Mouse (Mus musculus) neural tube, postnatal 0 days (tissue): ENCODE results near the gene Park7. TPM values are rescaled to one million over a fixed set of nuclear protein-coding genes. Genes with fewer than 3 reads are reported as not detected.

ENCODE experiments used
- polyA plus RNA-seq: library from polyadenylated mRNA; unstranded; fragments of >200 nt; fragmentation: Nextera tagmentation; extraction: Ambion mirVana; gene quantifications from 2 replicates; pipeline ENCODE4 v1.2.1, GENCODE M21; 2015

Park7 gene
- 406 and 429 TPM in 2 replicates for polyA plus RNA-seq

GRCm38 (mm10) chr4:150914290-150914733 is at the start of gene Park7, which contains the start of gene Tnfrsf9:
Gene Park7 (minus strand): TSS chr4:150914437.
Gene Tnfrsf9 (plus strand): TSS chr4:150914562.

DNA sequence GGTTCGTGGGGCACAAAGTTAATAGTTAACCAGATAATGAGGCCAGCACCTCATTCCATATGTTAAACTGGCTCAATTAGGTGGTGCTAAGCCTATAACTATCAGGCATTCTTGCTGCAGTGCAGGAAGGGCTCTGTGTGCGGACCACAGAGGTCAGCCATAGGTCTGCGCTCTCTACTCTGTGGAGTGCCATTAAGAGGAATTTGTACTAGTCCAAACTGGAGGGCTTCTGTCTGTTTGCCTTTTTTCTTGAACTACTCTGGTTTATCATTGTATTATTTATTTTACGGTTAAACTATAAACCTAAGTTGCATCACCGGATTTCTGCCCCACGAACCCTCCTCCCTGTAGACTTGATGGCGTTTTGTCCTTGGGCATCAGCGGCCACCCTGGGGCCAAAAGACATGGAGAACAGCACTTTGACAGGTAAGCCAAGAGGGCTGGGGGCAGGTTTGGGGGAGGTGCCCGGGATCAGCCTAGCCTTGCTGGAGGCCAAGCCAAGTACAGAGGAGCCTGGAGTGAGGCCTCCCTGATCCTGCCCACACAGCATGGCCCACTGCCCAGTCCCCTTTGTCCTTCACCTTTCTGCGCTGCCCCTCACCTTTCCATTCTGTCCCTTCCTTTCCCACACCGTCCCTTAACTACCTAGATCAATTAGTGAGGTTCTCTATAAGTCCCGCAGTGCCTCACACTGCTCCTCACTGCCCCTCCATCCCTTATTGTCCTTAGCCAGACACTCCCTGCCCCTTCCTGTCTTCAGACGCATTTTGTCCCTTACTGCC is 60.4 kb downstream of the Park7 start, which contains the start of gene Errfi1:
TSS of gene Errfi1 (plus strand) at position 240 of the 782 bp plus-strand sequence.

Other genes with a start within 250 kb of the Park7 start
- gene Errfi1, start 60.5 kb downstream of the Park7 start, polyA plus RNA-seq, result 79.4 and 82.6 TPM in 2 replicates
- gene Tnfrsf9, start 125 bp upstream of the Park7 start, polyA plus RNA-seq, result 0.41 and 0.48 TPM in 2 replicates
- gene Uts2, start 82.7 kb upstream of the Park7 start, polyA plus RNA-seq, result 40.1 and 51.3 TPM in 2 replicates
- 4.4 and 4.7 TPM in 2 replicates for gene Per3, start 130.2 kb upstream of the Park7 start, polyA plus RNA-seq
- gene Vamp3, start 143.5 kb upstream of the Park7 start, polyA plus RNA-seq, result 46.7 and 50.3 TPM in 2 replicates
- not detected in 2 replicates for gene Gm13090, start 175.1 kb upstream of the Park7 start, polyA plus RNA-seq